Mouse (Mus musculus): ENCODE data around the gene Tmem254c. TPM values are rescaled to one million over a fixed set of nuclear protein-coding genes. Genes with fewer than 3 reads are reported as not detected.

Tmem254c gene
- 20.6 and 23.9 TPM in 2 replicates for polyA plus RNA-seq (2015; fragmentation: Nextera tagmentation; extraction: Ambion mirVana)

DNA sequence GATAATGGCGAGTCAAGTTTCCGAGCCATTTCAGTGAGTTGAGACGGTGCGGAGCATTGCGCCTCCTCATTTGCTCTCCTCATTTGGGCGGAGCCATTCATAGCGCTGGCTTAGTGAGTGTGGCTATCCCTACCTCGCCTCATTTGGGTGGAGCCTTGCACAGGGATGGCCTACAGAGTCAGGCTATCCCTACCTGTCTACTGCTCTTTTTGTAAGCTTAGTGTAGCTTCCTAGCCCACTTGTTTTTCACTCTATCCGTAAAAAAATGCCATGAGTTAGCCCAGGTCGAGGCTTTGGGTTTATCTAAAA is at the start of gene Tmem254c:
Gene Tmem254c, minus strand, starts transcription at position 31 of the 309 bp plus-strand sequence.

DNA sequence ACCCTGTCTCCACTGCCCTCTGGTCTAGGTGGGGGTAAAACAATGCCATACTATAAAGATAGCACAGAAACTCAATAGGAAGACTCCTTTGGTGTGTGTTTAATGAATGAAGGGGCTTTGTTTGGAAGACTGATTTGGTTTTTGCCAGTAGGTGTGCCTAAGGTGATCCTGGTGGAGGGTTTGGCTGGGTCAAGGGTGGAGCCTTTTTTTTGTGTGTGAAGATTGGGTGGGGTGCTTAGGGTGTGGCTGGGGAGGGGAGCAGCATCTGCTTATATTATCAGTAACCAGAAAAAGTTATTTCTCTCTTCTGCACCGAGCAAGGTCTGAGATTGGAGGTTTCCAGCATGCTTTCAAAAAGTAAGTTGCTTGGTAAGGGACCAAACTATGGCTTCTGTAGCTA is 14.8 kb upstream of the Tmem254c start, which contains the start of gene Cphx3:
Gene Cphx3, plus strand, starts transcription at position 301 of the 400 bp plus-strand sequence.

DNA sequence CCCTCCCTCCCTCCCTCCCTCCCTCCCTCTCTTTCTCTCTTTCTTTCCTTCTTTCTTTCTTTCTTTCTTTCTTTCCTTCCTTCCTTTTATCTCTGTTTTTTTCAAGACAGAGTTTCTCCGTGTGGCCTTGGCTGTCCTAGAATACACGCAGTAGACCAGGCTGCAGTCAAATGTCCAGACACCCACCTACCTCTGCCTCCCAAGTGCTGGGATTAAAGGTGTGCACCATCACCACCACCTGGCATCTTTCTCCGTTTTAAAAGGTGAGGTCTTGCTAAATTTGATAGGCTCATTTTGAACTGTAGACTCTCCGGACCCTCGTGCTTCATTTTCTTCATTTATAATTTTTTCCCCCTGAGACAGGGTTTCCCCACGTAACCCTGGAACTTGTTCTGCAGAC is 14.1 kb upstream of the Tmem254c start, which contains the start of gene Cphx2:
Gene Cphx2, plus strand, starts transcription at position 301 of the 400 bp plus-strand sequence.

DNA sequence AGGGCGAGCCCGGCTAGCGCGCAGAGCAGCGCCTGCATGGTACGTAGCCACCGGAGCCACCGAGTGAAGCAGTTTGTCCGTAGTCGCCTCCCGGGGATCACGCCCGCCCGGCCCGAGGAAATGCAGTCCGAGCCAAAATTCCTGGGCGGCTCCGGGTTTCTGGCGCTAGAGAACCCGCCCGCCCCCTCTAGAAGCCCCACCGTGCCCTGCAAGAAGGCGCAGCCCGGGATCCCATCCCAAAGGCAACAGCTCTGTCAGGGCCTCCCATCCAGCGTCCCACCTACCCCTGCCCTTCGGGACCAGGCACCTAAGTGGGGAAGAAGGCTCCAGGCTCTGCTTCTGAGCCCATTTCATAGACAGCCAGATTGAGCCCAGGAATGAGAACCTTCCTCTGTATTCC is 24.5 kb downstream of the Tmem254c start, which contains the start of gene Gm9780:
Gene Gm9780, minus strand, starts transcription at position 101 of the 400 bp plus-strand sequence.

Other genes with a start within 250 kb of the Tmem254c start
- 85.0 and 87.0 TPM in 2 replicates for gene Anxa11, start 225.2 kb downstream of the Tmem254c start, polyA plus RNA-seq (2015; fragmentation: Nextera tagmentation; extraction: Ambion mirVana)
- 2.8 and 3.4 TPM in 2 replicates for gene Plac9a, start 164.3 kb downstream of the Tmem254c start, polyA plus RNA-seq (2015; fragmentation: Nextera tagmentation; extraction: Ambion mirVana)
- 1.3 and 1.6 TPM in 2 replicates for gene Tmem254a, start 139.7 kb downstream of the Tmem254c start, polyA plus RNA-seq (2015; fragmentation: Nextera tagmentation; extraction: Ambion mirVana)
- 0.15 TPM in 1 of 2 replicates, not detected in the other for gene Cphx1, start 129.1 kb downstream of the Tmem254c start, polyA plus RNA-seq (2015; fragmentation: Nextera tagmentation; extraction: Ambion mirVana)
- 0.69 and 1.1 TPM in 2 replicates for gene Duxbl1, start 88.8 kb downstream of the Tmem254c start, polyA plus RNA-seq (2015; fragmentation: Nextera tagmentation; extraction: Ambion mirVana)
- gene Gm9780, start 24.6 kb downstream of the Tmem254c start, polyA plus RNA-seq (2015; fragmentation: Nextera tagmentation; extraction: Ambion mirVana): 85.2 and 92.5 TPM in 2 replicates
- gene Cphx2, start 14.2 kb upstream of the Tmem254c start, polyA plus RNA-seq (2015; fragmentation: Nextera tagmentation; extraction: Ambion mirVana): not detected in 2 replicates
- gene Cphx3, start 14.9 kb upstream of the Tmem254c start, polyA plus RNA-seq (2015; fragmentation: Nextera tagmentation; extraction: Ambion mirVana): not detected in 2 replicates
- gene Duxbl2, start 51.0 kb upstream of the Tmem254c start, polyA plus RNA-seq (2015; fragmentation: Nextera tagmentation; extraction: Ambion mirVana): 0.94 TPM in 1 of 2 replicates, not detected in the other
- gene Plac9b, start 115.1 kb upstream of the Tmem254c start, polyA plus RNA-seq (2015; fragmentation: Nextera tagmentation; extraction: Ambion mirVana): 81.8 and 114 TPM in 2 replicates
- gene Tmem254b, start 139.7 kb upstream of the Tmem254c start, polyA plus RNA-seq (2015; fragmentation: Nextera tagmentation; extraction: Ambion mirVana): 12.2 and 17.6 TPM in 2 replicates
- 1.4 and 1.9 TPM in 2 replicates for gene Duxbl3, start 190.6 kb upstream of the Tmem254c start, polyA plus RNA-seq (2015; fragmentation: Nextera tagmentation; extraction: Ambion mirVana)